Mouse (Mus musculus) C2C12 (cell line): ENCODE results near the gene Cpsf2. TPM values are rescaled to one million over a fixed set of nuclear protein-coding genes. Genes with fewer than 3 reads are reported as not detected.

Source experiments
- H3K27me3 ChIP-seq: one replicate; pipeline ENCODE4 v1.6.1; 2011; ENCODE audit not compliant: control insufficient read depth, insufficient read depth, insufficient read length
- H3K36me3 ChIP-seq: one replicate; pipeline ENCODE4 v1.6.1; 2011; ENCODE audit not compliant: control insufficient read depth, insufficient read depth
- H3K4me3 ChIP-seq: one replicate; pipeline ENCODE4 v1.5.1; 2011; ENCODE audit warnings: mild to moderate bottlenecking, control low read depth; ENCODE audit not compliant: poor library complexity, insufficient read depth, severe bottlenecking
- H3K79me2 ChIP-seq: one replicate; pipeline ENCODE4 v1.6.1; 2011; ENCODE audit not compliant: control insufficient read depth, insufficient read depth
- H3K79me3 ChIP-seq: one replicate; pipeline ENCODE4 v1.6.1; 2011; ENCODE audit warnings: low read depth, control low read depth
- H3ac ChIP-seq: one replicate; pipeline ENCODE3; 2011; ENCODE audit warnings: low read depth; ENCODE audit not compliant: control insufficient read depth, insufficient read length
- CEBPB ChIP-seq: IDR thresholded peaks from one replicate; pipeline ENCODE4 v1.6.1; 2011; ENCODE audit warnings: low read depth, mild to moderate bottlenecking, control low read depth, moderate library complexity
- CTCF ChIP-seq: IDR thresholded peaks from one replicate; pipeline ENCODE4 v1.5.1; 2011; ENCODE audit not compliant: control insufficient read depth, insufficient read depth, insufficient read length
- FOSL1 ChIP-seq: IDR thresholded peaks from one replicate; pipeline ENCODE4 v1.8.0; 2011; ENCODE audit warnings: mild to moderate bottlenecking, low read length; ENCODE audit not compliant: poor library complexity, insufficient read depth, severe bottlenecking
- MAX ChIP-seq: IDR thresholded peaks from one replicate; pipeline ENCODE4 v1.6.1; 2011; ENCODE audit warnings: mild to moderate bottlenecking, control low read depth
- MYOD1 ChIP-seq: IDR thresholded peaks from one replicate; pipeline ENCODE4 v1.6.1; 2011; ENCODE audit warnings: low read depth; ENCODE audit not compliant: control insufficient read depth, insufficient read length
- MYOG ChIP-seq: IDR thresholded peaks from one replicate; pipeline ENCODE4 v1.6.1; 2011; ENCODE audit not compliant: control insufficient read depth, insufficient read length; ENCODE audit errors: extremely low read depth
- USF1 ChIP-seq: IDR thresholded peaks from one replicate; pipeline ENCODE4 v1.6.1; 2011; ENCODE audit warnings: low read depth, mild to moderate bottlenecking, control low read depth, moderate library complexity
- polyA plus RNA-seq: library from polyadenylated mRNA; unstranded; fragments of >200 nt; fragmentation: generic; extraction: Trizol; gene quantifications from one replicate; pipeline ENCODE4 v1.2.1, GENCODE M21; 2012; ENCODE audit warnings: missing spikeins

Gene Cpsf2
- polyA plus RNA-seq, 1 experiment, result 14.3 TPM

DNA sequence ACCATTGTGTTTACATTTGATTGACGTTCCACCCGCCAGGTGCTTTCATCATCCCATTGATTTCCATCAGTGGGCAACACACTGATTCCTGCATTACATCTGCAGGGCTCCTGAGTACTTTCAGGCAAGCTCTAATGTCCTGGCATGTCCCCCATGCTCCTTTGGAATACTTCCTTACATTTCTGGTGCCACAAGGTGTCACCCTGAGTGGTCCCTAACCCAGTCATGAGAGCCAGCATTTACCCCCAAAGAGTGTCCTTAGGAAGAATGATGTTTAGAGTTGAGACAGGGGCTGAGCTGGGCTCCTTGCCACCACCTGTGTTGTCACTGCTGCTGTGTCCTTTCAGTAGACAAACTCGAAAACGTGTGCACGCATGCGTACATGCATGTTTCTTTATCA lies 33.8 kb downstream of the Cpsf2 start:
- no peaks in the 10 kb centered on the region for H3K79me3 ChIP-seq
- no peak overlapping the region for H3K4me3 ChIP-seq
- no peak for TF ChIP-seq MAX
- no peak for TF ChIP-seq CTCF
- TF ChIP-seq USF1, result no peak
- no peak for TF ChIP-seq MYOD1
- TF ChIP-seq FOSL1, result no peak
- TF ChIP-seq CEBPB, result no peak
- no peak for TF ChIP-seq MYOG
- no peak overlapping the region for H3ac ChIP-seq
- H3K79me2 ChIP-seq, result no peaks in the 10 kb centered on the region
- peaks cover 19% of the 10 kb centered on the region for H3K36me3 ChIP-seq
- no peaks in the 10 kb centered on the region for H3K27me3 ChIP-seq

DNA sequence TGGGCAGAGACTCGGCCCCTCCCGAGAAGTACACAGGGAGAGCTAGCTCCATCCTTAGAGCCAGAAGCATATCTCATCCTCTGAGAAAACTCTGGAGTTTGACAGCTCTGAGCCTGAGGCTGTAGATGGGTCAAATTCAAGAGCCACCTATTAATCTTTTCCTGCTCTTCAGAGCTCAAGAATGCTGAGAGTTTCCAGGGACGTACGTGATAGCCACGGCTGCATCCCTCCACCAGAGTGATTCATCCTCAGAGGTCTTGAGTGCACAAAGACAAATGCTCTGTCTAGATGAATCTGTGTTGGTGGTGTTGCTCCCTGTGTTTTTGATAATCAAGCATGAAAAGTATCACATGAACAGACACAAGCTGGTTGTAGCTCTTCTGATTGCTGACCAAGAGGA lies 38.6 kb downstream of the Cpsf2 start:
- Histone ChIP-seq H3K4me3 (no peak overlapping the region), H3ac (no peak overlapping the region), H3K27me3 (no peaks in the 10 kb centered on the region), H3K36me3 (peaks cover 5% of the 10 kb centered on the region), H3K79me2 (no peaks in the 10 kb centered on the region), H3K79me3 (no peaks in the 10 kb centered on the region)
- TF ChIP-seq MYOG (no peak), FOSL1 (no peak), USF1 (no peak), CEBPB (no peak), CTCF (no peak), MYOD1 (no peak), MAX (no peak)

DNA sequence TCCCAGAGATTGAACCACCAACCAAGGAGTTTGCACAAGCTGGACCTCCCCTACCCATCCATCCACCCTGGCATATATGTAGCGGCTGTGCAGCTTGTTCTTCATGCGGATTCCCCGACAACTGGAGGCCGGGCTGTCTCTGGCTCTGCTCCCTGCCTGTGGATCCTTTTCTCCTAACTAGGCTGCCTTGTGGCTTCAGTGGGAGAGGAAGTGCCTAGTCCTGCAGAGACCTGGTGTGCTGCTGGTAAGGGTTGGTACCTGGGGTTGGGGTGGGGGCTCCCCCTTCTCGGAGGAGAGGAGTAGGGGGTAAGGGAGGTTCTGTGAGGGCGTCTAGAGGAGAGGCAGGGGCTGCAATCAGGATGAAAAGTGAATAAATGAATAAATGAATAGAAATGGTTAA lies 39.3 kb downstream of the Cpsf2 start:
- Histone ChIP-seq H3ac (no peak overlapping the region), H3K27me3 (no peaks in the 10 kb centered on the region), H3K79me2 (no peaks in the 10 kb centered on the region), H3K79me3 (no peaks in the 10 kb centered on the region), H3K4me3 (no peak overlapping the region), H3K36me3 (peaks cover 5% of the 10 kb centered on the region)
- TF ChIP-seq CTCF (no peak), MAX (no peak), CEBPB (no peak), MYOD1 (no peak)

DNA sequence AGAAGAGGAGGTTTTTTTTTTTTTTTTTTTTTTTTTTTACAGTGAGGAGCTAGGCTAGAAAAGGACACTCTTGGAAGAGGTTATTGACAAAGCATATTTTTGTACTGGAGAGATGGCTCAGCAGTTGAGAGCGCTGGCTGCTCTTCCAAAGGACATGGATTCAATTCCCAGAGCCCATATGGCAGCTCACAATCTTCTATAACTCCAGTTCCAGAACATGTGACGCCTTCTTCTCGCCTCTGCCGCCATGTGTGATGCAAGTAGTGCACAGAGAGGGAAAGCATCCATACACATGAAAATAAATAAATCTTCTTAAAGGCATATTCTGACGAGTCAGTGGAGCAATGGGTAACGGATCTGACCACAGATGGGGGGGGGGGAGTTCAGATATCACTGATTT lies 46.1 kb downstream of the Cpsf2 start:
- TF ChIP-seq CEBPB, result no peak
- no peak for TF ChIP-seq USF1
- TF ChIP-seq FOSL1, result no peak
- TF ChIP-seq MAX, result no peak
- TF ChIP-seq MYOD1, result no peak
- TF ChIP-seq MYOG, result no peak
- TF ChIP-seq CTCF, result no peak

DNA sequence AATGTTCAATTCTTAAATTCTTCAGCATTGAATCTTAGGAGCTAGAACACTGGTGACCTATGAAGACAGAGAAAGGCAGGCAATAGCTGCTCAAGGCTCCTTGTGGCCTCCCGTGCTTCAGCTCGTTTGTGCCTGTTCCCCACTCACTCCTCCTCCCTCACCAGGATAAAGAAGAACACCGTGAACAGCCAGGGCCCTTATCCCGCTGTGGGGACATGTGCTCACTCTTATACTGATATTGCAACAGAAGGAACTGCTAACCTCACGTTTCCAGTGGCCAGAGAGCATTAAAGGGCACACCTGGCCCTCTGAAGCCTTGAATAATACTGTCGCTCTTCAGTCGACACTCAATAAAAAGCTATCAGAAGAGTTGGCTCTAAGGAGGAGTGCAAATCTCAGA lies 53.4 kb downstream of the Cpsf2 start:
- Histone ChIP-seq H3K79me2 (no peaks in the 10 kb centered on the region), H3K79me3 (no peaks in the 10 kb centered on the region), H3K4me3 (no peak overlapping the region), H3K36me3 (no peaks in the 10 kb centered on the region), H3ac (no peak overlapping the region), H3K27me3 (peaks cover 28% of the 10 kb centered on the region)
- no peak for TF ChIP-seq MYOG
- no peak for TF ChIP-seq MYOD1
- TF ChIP-seq CEBPB, result no peak
- TF ChIP-seq CTCF, result no peak
- no peak for TF ChIP-seq MAX
- no peak for TF ChIP-seq FOSL1
- no peak for TF ChIP-seq USF1

More for the DNA sequence above, 46.1 kb downstream of the Cpsf2 start:
- no peak overlapping the region for H3ac ChIP-seq
- no peaks in the 10 kb centered on the region for H3K36me3 ChIP-seq
- no peaks in the 10 kb centered on the region for H3K79me2 ChIP-seq
- H3K4me3 ChIP-seq, result no peak overlapping the region
- no peaks in the 10 kb centered on the region for H3K79me3 ChIP-seq
- H3K27me3 ChIP-seq, result peaks cover 6% of the 10 kb centered on the region

DNA sequence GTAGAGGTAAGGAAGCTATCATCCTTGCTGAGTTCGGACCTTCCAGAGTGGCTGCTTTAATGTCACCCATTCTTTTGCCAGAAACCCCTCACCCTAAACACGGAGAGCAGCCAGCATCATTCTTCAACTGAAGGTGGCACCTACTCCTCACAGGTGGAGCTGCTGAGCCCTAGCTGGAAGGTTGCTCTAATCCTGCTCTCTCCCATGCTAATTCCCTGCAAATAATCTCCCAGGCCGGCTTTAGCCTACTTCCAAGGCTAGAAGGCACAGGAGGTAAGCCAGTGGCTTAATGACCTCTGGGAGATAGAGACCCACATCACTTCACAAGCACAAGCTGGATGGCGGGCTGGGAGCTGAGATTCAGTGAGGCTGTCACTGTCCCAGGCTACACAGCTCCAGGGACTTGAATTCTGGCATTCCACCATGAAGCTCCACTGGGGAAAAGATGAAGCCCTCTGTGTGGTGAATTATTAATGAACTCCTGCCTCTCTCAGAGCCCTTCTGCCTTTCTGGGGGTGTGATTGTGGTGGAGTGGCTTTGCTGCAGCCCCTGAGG lies 54.2 kb downstream of the Cpsf2 start:
- no peaks in the 10 kb centered on the region for H3K79me2 ChIP-seq
- no peak overlapping the region for H3ac ChIP-seq
- H3K4me3 ChIP-seq, result no peak overlapping the region
- peaks cover 28% of the 10 kb centered on the region for H3K27me3 ChIP-seq
- H3K36me3 ChIP-seq, result no peaks in the 10 kb centered on the region
- no peaks in the 10 kb centered on the region for H3K79me3 ChIP-seq
- TF ChIP-seq USF1 (no peak), MAX (no peak), MYOG (no peak), FOSL1 (no peak), CEBPB (no peak), MYOD1 (no peak), CTCF (no peak)
